Mouse (Mus musculus): Measurements from ENCODE around the gene Clip3.

DNA sequence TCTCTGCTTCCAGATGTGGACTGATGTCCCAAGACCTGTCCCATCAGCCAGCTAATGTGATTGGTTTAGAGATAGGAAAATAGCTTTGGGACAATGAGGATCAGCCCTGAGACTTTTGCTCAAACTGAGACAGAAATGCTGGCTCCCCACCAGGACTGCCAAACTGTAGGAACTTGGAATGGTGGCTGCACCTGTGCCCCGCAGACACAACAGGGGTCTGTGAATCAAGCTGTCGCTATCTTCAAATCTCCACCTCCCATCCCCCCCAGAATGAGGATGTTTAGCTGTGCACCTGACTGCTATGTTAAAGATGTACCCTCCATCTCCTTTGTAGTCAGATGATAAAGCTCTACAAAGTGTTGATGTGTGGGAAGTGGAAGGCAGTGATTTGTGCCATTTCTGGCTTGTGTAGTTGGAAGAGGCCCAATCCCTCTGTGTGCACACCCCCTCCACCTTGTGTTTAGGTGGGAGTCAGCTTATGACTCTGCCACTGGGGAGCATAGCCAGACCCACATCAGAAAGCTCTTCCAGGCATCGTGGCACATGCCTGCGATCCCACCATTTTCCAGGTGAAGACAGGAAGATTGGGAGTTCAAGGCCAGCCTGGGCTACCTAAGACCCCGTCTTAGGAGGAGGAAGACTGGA is 32.9 kb downstream of the Clip3 start:
- no peak for TF ChIP-seq CTCF (IDR thresholded peaks at IDR 0.05; ENCODE audit: borderline replicate concordance, insufficient read depth, low read depth, low read length)
- TF ChIP-seq POLR2A (IDR thresholded peaks at IDR 0.05; ENCODE audit: borderline replicate concordance, insufficient read depth, low read length), result no peak

Measured in cerebellum, adult 2 months (tissue).